Mouse (Mus musculus) macrophage (primary cell): ENCODE results near the gene Kxd1. TPM values are rescaled to one million over a fixed set of nuclear protein-coding genes. Genes with fewer than 3 reads are reported as not detected.

ENCODE experiments used
- H3K27ac ChIP-seq: fragments of 350-480 bp; formaldehyde crosslinking; 2 replicates; pipeline ENCODE4 v1.9.0; 2021
- H3K36me3 ChIP-seq: fragments of 350-480 bp; formaldehyde crosslinking; 2 replicates; pipeline ENCODE4 v1.9.0; 2021; ENCODE audit errors: inconsistent target
- H3K4me3 ChIP-seq: fragments of 350-480 bp; formaldehyde crosslinking; 2 replicates; pipeline ENCODE4 v1.9.0; 2021; ENCODE audit errors: inconsistent target
- H3K79me2 ChIP-seq: fragments of 350-480 bp; formaldehyde crosslinking; 2 replicates; pipeline ENCODE4 v1.9.0; 2021; ENCODE audit errors: inconsistent target
- WGBS: methylation state at CpG from one replicate; pipeline ENCODE4 v1.1.7; 2026; ENCODE audit warnings: inconsistent platforms; ENCODE audit not compliant: missing documents; 5-methylcytosine and 5-hydroxymethylcytosine counted together
- polyA plus RNA-seq: library from polyadenylated mRNA; stranded (reverse); fragments of 250-400 nt; gene quantifications from 3 replicates; pipeline ENCODE4 v1.2.4, GENCODE M21; 2018; ENCODE audit warnings: inconsistent platforms

Kxd1 gene
- polyA plus RNA-seq, 1 experiment from 2014 or later, result 80.3 TPM

DNA sequence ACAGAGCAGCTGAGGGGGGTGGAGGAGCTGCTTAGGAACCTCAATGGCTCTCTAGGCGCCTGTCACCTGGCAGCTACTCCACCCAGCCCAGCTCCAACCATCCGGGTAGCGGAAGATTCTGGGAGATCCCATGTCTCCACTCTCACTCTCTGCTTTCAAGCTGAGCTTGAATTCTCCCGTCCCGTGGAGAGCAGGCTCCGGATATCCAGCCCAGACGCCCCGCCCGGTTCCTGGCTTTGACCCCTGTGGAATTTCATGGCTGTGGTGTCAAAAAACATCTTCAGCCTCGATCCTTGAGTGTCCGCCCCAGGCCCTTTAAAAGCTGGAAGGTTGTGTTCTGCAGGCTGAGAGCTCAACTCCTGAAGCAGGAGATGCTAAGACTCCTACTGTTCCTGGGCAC, 61.0 kb downstream of the Kxd1 start:
- H3K79me2 ChIP-seq, result peaks cover 7% of the 10 kb centered on the region; the same call in 1 of the 2 replicates
- no peak overlapping the region for H3K4me3 ChIP-seq
- H3K36me3 ChIP-seq, result no peaks in the 10 kb centered on the region
- WGBS, result 91% methylated on average over 11 of the region's 11 CpGs
- no peak overlapping the region for H3K27ac ChIP-seq

DNA sequence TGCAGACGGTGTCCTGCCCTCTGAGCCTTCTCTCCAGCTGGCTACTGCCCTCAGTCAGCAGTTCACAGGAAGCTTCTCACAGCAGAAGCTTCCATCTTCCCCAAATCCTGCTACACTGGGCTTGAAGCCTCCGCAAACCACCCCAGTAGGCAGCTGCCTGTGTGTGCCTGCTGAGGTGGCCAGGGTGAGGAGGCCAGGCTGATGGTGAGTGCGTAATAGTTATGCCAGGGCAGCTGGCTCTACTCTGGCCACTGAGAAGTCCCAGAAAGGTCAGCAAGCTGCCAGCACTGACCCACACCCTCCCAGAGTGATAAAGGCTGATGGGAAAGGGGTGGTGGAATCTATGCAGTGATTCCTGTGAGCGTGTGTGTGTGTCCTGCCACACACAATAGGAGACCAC, 61.5 kb downstream of the Kxd1 start:
- no peak overlapping the region for H3K4me3 ChIP-seq
- WGBS, result 95% methylated on average over 4 of the region's 4 CpGs
- no peak overlapping the region for H3K27ac ChIP-seq
- peaks cover 3% of the 10 kb centered on the region; the same call in 1 of the 2 replicates for H3K79me2 ChIP-seq
- H3K36me3 ChIP-seq, result no peaks in the 10 kb centered on the region

- WGBS, result 96% methylated on average over 4 of the region's 4 CpGs
- H3K4me3 ChIP-seq, result no peak overlapping the region
- H3K27ac ChIP-seq, result no peak overlapping the region
- H3K36me3 ChIP-seq, result no peaks in the 10 kb centered on the region
- H3K79me2 ChIP-seq, result no peaks in the 10 kb centered on the region
These were observed 62.1 kb downstream of the Kxd1 start for GRCm38 (mm10) chr8:70465701-70466100.

DNA sequence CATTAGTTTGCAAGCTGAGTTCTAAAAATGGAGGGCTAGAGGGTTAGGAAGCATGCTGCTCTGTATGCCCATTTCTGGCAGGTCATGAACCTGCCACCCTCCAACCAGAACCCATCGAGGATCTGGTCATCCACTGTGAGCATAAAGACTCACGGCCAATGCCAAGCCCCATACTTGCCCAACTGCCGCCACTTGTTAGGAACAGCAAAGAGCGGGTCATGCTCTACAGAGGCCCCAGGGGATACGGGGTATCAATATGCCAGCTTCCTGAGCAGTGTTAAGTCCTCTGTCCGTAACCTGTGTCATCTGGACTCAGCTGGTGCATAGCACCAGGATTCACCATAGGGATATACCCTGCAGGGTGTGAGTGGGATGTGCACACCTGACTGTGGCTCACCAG, 63.6 kb downstream of the Kxd1 start:
- H3K27ac ChIP-seq, result no peak overlapping the region
- no peak overlapping the region for H3K4me3 ChIP-seq
- 95% methylated on average over 6 of the region's 6 CpGs for WGBS
- H3K79me2 ChIP-seq, result no peaks in the 10 kb centered on the region
- H3K36me3 ChIP-seq, result no peaks in the 10 kb centered on the region

DNA sequence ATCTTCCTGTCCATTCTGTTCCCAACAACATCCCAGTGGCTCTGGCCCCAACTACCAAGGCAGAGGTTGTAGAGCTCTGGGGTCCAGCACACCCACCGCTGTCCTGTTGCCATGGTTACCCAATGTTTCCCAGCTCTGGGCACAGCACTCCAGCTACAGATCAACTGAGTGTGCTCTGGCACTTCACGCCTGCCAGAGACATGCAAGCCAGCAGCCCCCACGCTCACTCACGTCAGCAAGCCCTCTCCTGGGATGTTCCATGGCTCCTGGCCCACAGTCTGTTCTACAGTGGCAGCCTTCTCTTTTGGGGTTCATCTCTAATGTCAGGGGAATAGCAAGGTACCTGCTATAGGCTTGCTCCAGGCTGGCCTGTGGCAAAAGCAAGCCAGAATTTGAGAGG, 64.5 kb downstream of the Kxd1 start:
- H3K79me2 ChIP-seq, result no peaks in the 10 kb centered on the region
- WGBS, result 100% methylated on average over 4 of the region's 4 CpGs
- no peak overlapping the region for H3K4me3 ChIP-seq
- no peak overlapping the region for H3K27ac ChIP-seq
- H3K36me3 ChIP-seq, result no peaks in the 10 kb centered on the region

- Histone ChIP-seq H3K27ac (no peak overlapping the region), H3K36me3 (no peaks in the 10 kb centered on the region), H3K79me2 (no peaks in the 10 kb centered on the region), H3K4me3 (no peak overlapping the region)
- 84% methylated on average over 8 of the region's 8 CpGs for WGBS
These were observed 65.3 kb downstream of the Kxd1 start for GRCm38 (mm10) chr8:70462516-70462813.

GRCm38 (mm10) chr8:70461765-70462515, 65.8 kb downstream of the Kxd1 start:
- Histone ChIP-seq H3K4me3 (no peak overlapping the region), H3K79me2 (no peaks in the 10 kb centered on the region), H3K27ac (no peak overlapping the region), H3K36me3 (no peaks in the 10 kb centered on the region)
- 90% methylated on average over 15 of the region's 16 CpGs for WGBS

DNA sequence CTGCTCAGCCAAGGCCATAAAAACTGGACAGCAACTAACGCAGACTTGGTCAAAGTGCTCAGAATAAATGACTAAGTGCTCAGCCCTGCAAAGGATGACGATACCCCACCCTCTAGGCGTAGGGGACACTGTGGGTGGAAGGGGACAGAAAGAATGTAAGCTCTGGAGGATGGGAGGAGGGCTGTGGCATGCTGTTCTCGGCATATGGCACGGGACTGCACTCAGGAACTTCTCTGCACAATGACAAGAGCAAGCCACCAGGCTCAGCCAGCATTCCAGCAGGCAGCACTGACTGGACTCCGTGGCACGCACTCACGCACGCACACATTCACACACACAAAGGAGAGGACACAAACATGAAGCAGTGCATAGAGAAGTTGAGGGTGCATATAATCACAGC, 67.2 kb downstream of the Kxd1 start:
- Histone ChIP-seq H3K36me3 (no peaks in the 10 kb centered on the region), H3K4me3 (no peak overlapping the region), H3K27ac (no peak overlapping the region), H3K79me2 (no peaks in the 10 kb centered on the region)
- WGBS, result 94% methylated on average over 9 of the region's 9 CpGs

DNA sequence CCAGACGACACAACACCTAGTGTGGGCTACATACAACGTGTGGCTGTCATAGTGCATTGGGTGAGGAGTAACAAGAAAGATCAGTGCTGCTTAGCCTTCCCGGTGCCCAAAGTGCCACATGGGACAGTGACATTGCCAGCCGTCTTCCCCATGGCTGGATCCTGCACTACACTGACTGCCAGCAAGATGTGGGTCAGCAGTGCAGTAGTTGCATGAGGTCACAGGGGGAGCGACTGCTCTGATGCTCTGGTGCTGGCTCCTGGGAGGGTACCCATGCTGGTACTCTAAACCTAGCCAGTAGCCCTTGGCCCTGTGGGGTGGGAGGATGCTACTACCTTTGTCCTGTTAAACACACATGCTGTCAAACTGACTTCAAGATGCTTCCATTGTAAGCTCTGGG, 67.6 kb downstream of the Kxd1 start:
- Histone ChIP-seq H3K36me3 (no peaks in the 10 kb centered on the region), H3K79me2 (no peaks in the 10 kb centered on the region), H3K27ac (no peak overlapping the region), H3K4me3 (no peak overlapping the region)
- 94% methylated on average over 5 of the region's 5 CpGs for WGBS

DNA sequence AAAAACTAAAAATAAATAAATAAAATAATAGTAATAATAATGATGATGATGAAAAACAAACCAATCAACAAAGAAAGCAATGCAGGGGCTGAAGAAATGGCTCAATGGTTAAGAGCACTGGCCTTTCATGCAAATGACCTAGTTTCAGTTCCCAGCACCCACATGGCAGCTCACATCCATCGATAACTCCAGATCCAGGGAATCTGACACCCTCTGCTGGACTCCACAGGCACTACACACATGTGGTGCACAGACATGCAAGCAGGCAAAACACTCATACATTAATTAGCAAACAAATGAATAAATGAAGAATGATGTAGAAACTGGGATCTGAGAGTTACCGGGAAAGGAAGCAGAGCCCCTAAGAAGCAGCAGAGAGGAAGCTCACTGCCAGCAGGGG, 68.1 kb downstream of the Kxd1 start:
- Histone ChIP-seq H3K4me3 (no peak overlapping the region), H3K36me3 (no peaks in the 10 kb centered on the region), H3K79me2 (no peaks in the 10 kb centered on the region), H3K27ac (no peak overlapping the region)
- WGBS, result 96% methylated on average over 2 of the region's 2 CpGs

GRCm38 (mm10) chr8:70458462-70458861, 69.3 kb downstream of the Kxd1 start:
- Histone ChIP-seq H3K4me3 (no peak overlapping the region), H3K79me2 (no peaks in the 10 kb centered on the region), H3K36me3 (no peaks in the 10 kb centered on the region), H3K27ac (no peak overlapping the region)
- WGBS, result 92% methylated on average over 3 of the region's 3 CpGs

Other genes starting within 250 kb of the Kxd1 start
- gene Homer3, start 245.1 kb downstream of the Kxd1 start, polyA plus RNA-seq, result 26.3 to 47.9 TPM (median 46.2 TPM) in 3 replicates
- gene Ddx49, start 225.5 kb downstream of the Kxd1 start, polyA plus RNA-seq, result 17.5 to 26.0 TPM (median 20.5 TPM) in 3 replicates
- gene Cope, start 225.4 kb downstream of the Kxd1 start, polyA plus RNA-seq, result 78.2 to 115 TPM (median 98.8 TPM) in 3 replicates
- not detected in 3 replicates for gene Cers1, start 212.2 kb downstream of the Kxd1 start, polyA plus RNA-seq
- not detected in 3 replicates for gene Gdf1, start 198.1 kb downstream of the Kxd1 start, polyA plus RNA-seq
- gene Upf1, start 174.7 kb downstream of the Kxd1 start, polyA plus RNA-seq, result 19.3 to 31.3 TPM (median 30.1 TPM) in 3 replicates
- gene Comp, start 154.4 kb downstream of the Kxd1 start, polyA plus RNA-seq, result 0.20 to 0.42 TPM in 2 of 3 replicates, not detected in the other
- 3.6 to 9.4 TPM (median 4.1 TPM) in 3 replicates for gene Crtc1, start 88.4 kb downstream of the Kxd1 start, polyA plus RNA-seq
- gene Klhl26, start 51.0 kb downstream of the Kxd1 start, polyA plus RNA-seq, result 5.9 to 7.7 TPM (median 7.4 TPM) in 3 replicates
- gene Tmem59l, start 40.6 kb downstream of the Kxd1 start, polyA plus RNA-seq, result not detected in 3 replicates
- not detected in 3 replicates for gene Crlf1, start 34.8 kb downstream of the Kxd1 start, polyA plus RNA-seq
- 37.3 to 87.0 TPM (median 75.4 TPM) in 3 replicates for gene Rex1bd, start 21.2 kb downstream of the Kxd1 start, polyA plus RNA-seq
- gene Uba52, start 17.2 kb downstream of the Kxd1 start, polyA plus RNA-seq, result 907 to 1,116 TPM (median 1,045 TPM) in 3 replicates
- gene Fkbp8, start 232 bp downstream of the Kxd1 start, polyA plus RNA-seq, result 103 to 188 TPM (median 181 TPM) in 3 replicates
- 18.8 to 33.9 TPM (median 21.7 TPM) in 3 replicates for gene Ell, start 11.5 kb upstream of the Kxd1 start, polyA plus RNA-seq
- 26.5 to 53.2 TPM (median 51.1 TPM) in 3 replicates for gene Isyna1, start 66.4 kb upstream of the Kxd1 start, polyA plus RNA-seq
- 71.4 to 137 TPM (median 122 TPM) in 3 replicates for gene Ssbp4, start 80.9 kb upstream of the Kxd1 start, polyA plus RNA-seq
- gene Lrrc25, start 88.2 kb upstream of the Kxd1 start, polyA plus RNA-seq, result 104 to 230 TPM (median 156 TPM) in 3 replicates
- 24.3 to 124 TPM (median 74.3 TPM) in 3 replicates for gene Gdf15, start 104.5 kb upstream of the Kxd1 start, polyA plus RNA-seq
- gene Pgpep1, start 132.4 kb upstream of the Kxd1 start, polyA plus RNA-seq, result 19.1 to 57.8 TPM (median 24.3 TPM) in 3 replicates
- gene Lsm4, start 145.3 kb upstream of the Kxd1 start, polyA plus RNA-seq, result 47.7 to 66.4 TPM (median 48.9 TPM) in 3 replicates
- 29.7 to 79.6 TPM (median 40.0 TPM) in 3 replicates for gene Jund, start 171.0 kb upstream of the Kxd1 start, polyA plus RNA-seq
- gene Iqcn, start 175.5 kb upstream of the Kxd1 start, polyA plus RNA-seq, result not detected in 3 replicates
- gene Gm3336, start 190.6 kb upstream of the Kxd1 start, polyA plus RNA-seq, result not detected in 3 replicates
- not detected in 3 replicates for gene Pde4c, start 195.8 kb upstream of the Kxd1 start, polyA plus RNA-seq
- 3.2 to 5.2 TPM (median 3.7 TPM) in 3 replicates for gene Rab3a, start 226.7 kb upstream of the Kxd1 start, polyA plus RNA-seq
- gene Mpv17l2, start 233.0 kb upstream of the Kxd1 start, polyA plus RNA-seq, result 26.0 to 40.2 TPM (median 29.3 TPM) in 3 replicates
- 23.2 to 26.1 TPM (median 23.3 TPM) in 3 replicates for gene Pik3r2, start 248.8 kb upstream of the Kxd1 start, polyA plus RNA-seq